Mouse (Mus musculus): Measurements from ENCODE around the gene Zfp385b. TPM values are rescaled to one million over a fixed set of nuclear protein-coding genes. Genes with fewer than 3 reads are reported as not detected.

Gene Zfp385b
- polyA plus RNA-seq, 1 experiment from 2014 or later: 1.7 TPM

- Histone ChIP-seq H3K9me3 (ENCODE audit: control insufficient read depth, low read length) (no peaks in the 10 kb centered on the region), H3K27me3 (ENCODE audit: control insufficient read depth, insufficient read depth, low read length) (no peaks in the 10 kb centered on the region), H3K36me3 (ENCODE audit: control insufficient read depth, insufficient read depth, low read length) (no peaks in the 10 kb centered on the region), H3K4me2 (no peak overlapping the region), H3K4me1 (ENCODE audit: control insufficient read depth, insufficient read depth, low read length) (no peaks in the 10 kb centered on the region), H3K27ac (ENCODE audit: low read depth, low read length) (no peak overlapping the region), H3K9ac (ENCODE audit: low read length) (no peak overlapping the region), H3K4me3 (ENCODE audit: low read depth, low read length) (no peak overlapping the region)
- DNase-seq (ENCODE audit: low spot score, missing footprints) (no peak), ATAC-seq (ENCODE audit: low FRiP score) (no peak)
- WGBS: 92% methylated on average over 1 of the region's 1 CpGs
Measured at GRCm38 (mm10) chr2:77379907-77380306, 439.5 kb downstream of the Zfp385b start.

- Histone ChIP-seq H3K36me3 (ENCODE audit: control insufficient read depth, insufficient read depth, low read length) (no peaks in the 10 kb centered on the region), H3K4me3 (ENCODE audit: low read depth, low read length) (no peak overlapping the region), H3K9me3 (ENCODE audit: control insufficient read depth, low read length) (no peaks in the 10 kb centered on the region), H3K9ac (ENCODE audit: low read length) (no peak overlapping the region), H3K27me3 (ENCODE audit: control insufficient read depth, insufficient read depth, low read length) (no peaks in the 10 kb centered on the region), H3K4me2 (no peak overlapping the region), H3K4me1 (ENCODE audit: control insufficient read depth, insufficient read depth, low read length) (no peaks in the 10 kb centered on the region), H3K27ac (ENCODE audit: low read depth, low read length) (no peak overlapping the region)
- WGBS: 92% methylated on average over 5 of the region's 5 CpGs
- no peak for DNase-seq (ENCODE audit: low spot score, missing footprints)
- no peak for ATAC-seq (ENCODE audit: low FRiP score)
Measured at GRCm38 (mm10) chr2:77379332-77379731, 440.1 kb downstream of the Zfp385b start.

- WGBS: 81% methylated on average over 9 of the region's 9 CpGs
- Histone ChIP-seq H3K36me3 (ENCODE audit: control insufficient read depth, insufficient read depth, low read length) (no peaks in the 10 kb centered on the region), H3K4me3 (ENCODE audit: low read depth, low read length) (no peak overlapping the region), H3K27ac (ENCODE audit: low read depth, low read length) (no peak overlapping the region), H3K4me2 (no peak overlapping the region), H3K9ac (ENCODE audit: low read length) (no peak overlapping the region), H3K9me3 (ENCODE audit: control insufficient read depth, low read length) (no peaks in the 10 kb centered on the region), H3K27me3 (ENCODE audit: control insufficient read depth, insufficient read depth, low read length) (no peaks in the 10 kb centered on the region), H3K4me1 (ENCODE audit: control insufficient read depth, insufficient read depth, low read length) (no peaks in the 10 kb centered on the region)
- no peak for DNase-seq (ENCODE audit: low spot score, missing footprints)
- ATAC-seq (ENCODE audit: low FRiP score): no peak
Measured at GRCm38 (mm10) chr2:77376823-77377222, 442.6 kb downstream of the Zfp385b start.

GRCm38 (mm10) chr2:77375155-77375554 lies 444.3 kb downstream of the Zfp385b start:
- no peak overlapping the region for H3K4me3 ChIP-seq (ENCODE audit: low read depth, low read length)
- no peak for ATAC-seq (ENCODE audit: low FRiP score)

GRCm38 (mm10) chr2:77369174-77369573 lies 450.3 kb downstream of the Zfp385b start:
- H3K27me3 ChIP-seq (ENCODE audit: control insufficient read depth, insufficient read depth, low read length): no peaks in the 10 kb centered on the region
- DNase-seq (ENCODE audit: low spot score, missing footprints) (no peak), ATAC-seq (ENCODE audit: low FRiP score) (no peak)
- H3K36me3 ChIP-seq (ENCODE audit: control insufficient read depth, insufficient read depth, low read length): no peaks in the 10 kb centered on the region
- no peak overlapping the region for H3K4me3 ChIP-seq (ENCODE audit: low read depth, low read length)
- no peak overlapping the region for H3K27ac ChIP-seq (ENCODE audit: low read depth, low read length)
- no peak overlapping the region for H3K9ac ChIP-seq (ENCODE audit: low read length)
- no peaks in the 10 kb centered on the region for H3K4me1 ChIP-seq (ENCODE audit: control insufficient read depth, insufficient read depth, low read length)
- H3K4me2 ChIP-seq: no peak overlapping the region
- no peaks in the 10 kb centered on the region for H3K9me3 ChIP-seq (ENCODE audit: control insufficient read depth, low read length)
- WGBS: 66% methylated on average over 4 of the region's 4 CpGs

More at GRCm38 (mm10) chr2:77375155-77375554, 444.3 kb downstream of the Zfp385b start:
- Histone ChIP-seq H3K4me2 (no peak overlapping the region), H3K4me1 (ENCODE audit: control insufficient read depth, insufficient read depth, low read length) (no peaks in the 10 kb centered on the region), H3K27ac (ENCODE audit: low read depth, low read length) (no peak overlapping the region), H3K9ac (ENCODE audit: low read length) (no peak overlapping the region), H3K27me3 (ENCODE audit: control insufficient read depth, insufficient read depth, low read length) (no peaks in the 10 kb centered on the region), H3K36me3 (ENCODE audit: control insufficient read depth, insufficient read depth, low read length) (no peaks in the 10 kb centered on the region), H3K9me3 (ENCODE audit: control insufficient read depth, low read length) (no peaks in the 10 kb centered on the region)
- 83% methylated on average over 8 of the region's 8 CpGs for WGBS
- DNase-seq (ENCODE audit: low spot score, missing footprints): no peak

Other genes with a start within 250 kb of the Zfp385b start
- gene Cwc22, start 126.7 kb upstream of the Zfp385b start, polyA plus RNA-seq (2014; fragmentation: Nextera tagmentation; extraction: Ambion mirVana): 37.0 and 38.5 TPM in 2 replicates

All from midbrain, embryonic 11.5 days (tissue).